Mouse (Mus musculus) gastrocnemius, postnatal 4 days (tissue): ENCODE data around the gene Gm20458. TPM values are rescaled to one million over a fixed set of nuclear protein-coding genes. Genes with fewer than 3 reads are reported as not detected.

ENCODE experiments used
- DNase-seq, 2 experiments: peaks; one replicate each; pipeline ENCODE4 v3.0.0; 2021 to 2022; ENCODE audit warnings: low spot score in 2 of 2, mixed read lengths in 2 of 2
- total RNA-seq, 2 experiments: library from RNA; stranded (reverse); gene quantifications; 2 replicates each; pipeline ENCODE4 v1.2.3; 2021

Gm20458 gene
- total RNA-seq, 2 experiments from 2014 or later = 0.96 to 1.9 TPM

DNA sequence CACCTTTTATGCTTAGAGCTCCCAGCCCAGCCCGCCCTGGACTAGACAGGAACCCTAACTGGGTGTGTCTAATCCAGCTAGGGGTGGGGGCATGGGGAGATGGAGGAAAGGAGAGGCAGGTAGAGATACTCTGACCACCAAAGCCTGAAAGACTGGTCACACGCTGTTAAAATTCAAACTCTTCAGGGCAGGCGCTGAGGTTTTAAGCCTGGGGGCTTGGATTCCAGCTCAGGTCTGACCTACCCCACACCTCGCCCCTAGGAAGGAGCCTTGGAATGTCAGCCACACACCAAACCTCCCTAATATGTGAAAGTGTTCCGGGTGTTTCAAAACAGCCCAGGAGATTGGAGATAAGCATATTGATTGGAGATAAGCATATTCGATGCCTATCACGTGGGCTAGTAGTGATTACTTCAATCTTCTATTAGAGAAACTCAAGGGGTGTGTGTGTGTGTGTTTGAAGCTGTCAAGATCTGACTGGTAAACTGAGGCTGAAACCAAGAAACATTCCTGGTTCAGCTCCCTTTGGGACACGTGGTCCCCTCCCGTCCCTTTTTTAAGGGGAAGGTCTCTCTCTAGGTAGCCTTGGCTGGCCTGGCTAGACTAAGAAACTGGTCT, 27.4 kb upstream of the Gm20458 start:
- no peak for DNase-seq

DNA sequence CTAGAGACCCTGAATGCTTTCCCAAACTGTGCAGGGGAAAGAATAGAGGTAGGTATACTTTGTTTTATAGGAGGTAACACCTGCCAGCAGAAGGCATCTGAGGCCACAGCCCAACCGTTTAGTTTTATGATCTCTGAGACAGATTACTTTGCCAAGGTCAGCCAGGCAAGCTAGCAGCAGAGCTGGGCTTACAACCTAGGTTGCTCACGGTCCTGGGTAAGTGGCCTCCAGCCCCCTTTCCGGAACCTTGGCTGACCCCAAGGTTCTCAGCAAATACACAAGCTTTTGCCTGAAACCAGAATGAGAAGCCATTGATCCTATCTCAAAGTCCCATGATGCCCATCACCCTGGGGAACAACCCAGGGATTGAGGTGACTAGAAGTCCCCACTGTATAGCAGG, 26.1 kb upstream of the Gm20458 start:
- no peak for DNase-seq

DNA sequence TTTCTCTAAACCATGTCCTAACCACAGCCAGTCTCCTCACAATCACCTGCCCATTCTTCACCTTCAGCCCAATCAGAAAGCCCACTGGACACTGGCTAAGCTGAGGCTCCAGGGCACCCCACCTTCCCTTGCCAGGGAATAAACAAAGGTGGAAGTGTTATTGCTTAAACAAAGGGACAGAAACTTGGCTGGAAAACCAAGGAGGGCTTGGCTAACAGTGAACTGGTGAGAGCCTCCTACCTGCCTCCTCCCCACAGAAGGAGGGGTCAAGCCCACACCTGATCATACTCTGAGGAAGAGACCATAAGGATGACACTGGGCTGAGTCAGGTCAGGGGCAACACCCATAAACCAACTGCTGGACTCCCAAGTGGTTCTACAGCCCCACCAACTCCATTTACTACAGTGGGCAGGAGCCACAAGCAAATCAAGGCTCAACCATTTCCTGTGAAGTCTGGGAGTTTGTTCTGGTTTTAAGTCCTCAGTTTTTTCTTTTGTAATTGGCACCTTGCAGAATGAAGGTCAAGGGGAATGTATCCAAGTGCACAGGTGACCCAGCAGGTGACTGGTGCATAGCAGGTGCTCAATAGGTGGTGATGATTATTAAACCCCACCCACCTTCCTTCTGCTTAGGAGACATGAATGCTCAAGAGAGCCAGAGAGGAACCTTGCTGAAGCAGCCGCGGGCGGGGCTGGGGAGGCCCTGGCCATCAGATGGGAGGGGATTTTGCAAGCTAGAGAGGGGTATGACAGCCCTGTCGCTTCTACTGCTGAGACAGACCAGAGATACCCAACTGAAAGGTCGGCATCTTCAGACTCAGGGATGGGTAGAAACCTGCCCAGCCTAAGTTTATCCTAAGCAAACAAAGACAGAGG, 25.3 kb upstream of the Gm20458 start:
- no peak for DNase-seq

DNA sequence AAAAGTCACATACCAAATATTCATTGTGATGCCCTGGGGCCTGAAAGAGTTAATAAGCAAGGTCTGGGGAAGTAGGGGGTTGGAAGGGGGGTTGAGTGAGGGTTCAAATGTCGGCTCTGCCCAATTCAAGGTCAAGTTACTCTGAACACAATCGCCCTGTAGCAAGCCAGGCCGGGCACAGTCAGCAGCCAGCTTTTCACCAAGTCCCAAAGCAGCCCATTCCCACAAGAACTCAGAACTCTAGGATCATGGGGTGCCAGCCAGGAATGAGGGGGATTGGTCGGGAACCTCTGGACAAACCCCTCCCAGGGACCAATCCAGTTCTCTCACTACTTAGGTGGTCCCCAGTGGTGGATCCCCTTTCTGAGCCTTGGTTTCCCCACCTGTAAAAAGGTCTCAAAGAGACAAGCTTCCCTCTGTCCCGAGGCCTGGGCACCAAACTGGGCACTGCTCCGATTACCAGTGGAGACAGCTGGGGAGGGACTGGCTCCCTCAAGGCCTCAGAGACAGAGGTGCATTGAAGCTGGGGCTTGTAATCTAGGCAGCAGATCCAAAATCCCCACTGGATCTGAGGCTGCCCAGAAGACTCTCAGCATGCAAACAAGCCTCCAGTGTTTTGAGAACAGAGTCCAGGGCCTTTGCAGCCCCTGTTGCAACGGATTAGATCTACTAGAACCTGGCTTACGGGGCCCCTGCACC, 24.4 kb upstream of the Gm20458 start:
- DNase-seq = no peak

DNA sequence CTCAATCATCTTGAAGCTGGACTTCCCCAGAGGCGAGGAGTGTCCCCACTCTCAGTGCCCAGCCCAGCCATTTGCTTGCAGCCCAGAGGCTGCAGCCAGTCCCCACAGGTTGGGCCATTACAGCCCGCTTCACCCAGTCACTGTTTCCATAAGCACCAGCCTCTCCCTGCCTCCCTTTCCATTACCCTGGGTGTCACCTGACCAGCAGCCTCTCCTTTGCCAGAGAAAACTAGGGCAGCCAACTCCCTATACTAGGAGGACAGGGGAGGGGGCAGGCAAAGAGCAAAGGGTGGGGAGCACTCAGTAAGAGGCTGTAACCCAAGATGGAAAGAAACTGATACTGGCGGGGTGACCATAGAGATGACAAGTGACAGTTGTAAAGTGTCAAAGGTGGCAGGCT, 23.8 kb upstream of the Gm20458 start:
- peak in 1 of 2 experiments; percentile 32 for DNase-seq

DNA sequence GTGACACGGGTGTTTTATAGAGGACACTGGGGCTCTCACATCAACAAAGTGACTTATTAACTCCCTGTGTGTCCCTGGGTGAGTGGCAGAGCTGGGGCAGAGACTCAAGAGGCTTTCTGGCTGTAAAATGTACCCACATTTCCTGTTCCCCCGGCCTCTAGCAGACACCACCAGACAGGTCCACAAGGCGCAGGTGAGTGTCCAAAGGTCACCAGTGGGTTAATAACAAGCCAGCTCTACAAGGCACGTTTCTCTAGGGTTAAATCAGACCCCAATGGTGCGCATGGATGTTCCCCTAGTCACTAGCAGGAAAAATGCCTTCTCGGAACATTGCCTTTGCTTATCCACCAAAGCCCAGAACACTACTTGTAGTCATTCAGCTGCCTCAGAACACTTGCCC, 23.1 kb upstream of the Gm20458 start:
- DNase-seq = no peak

DNA sequence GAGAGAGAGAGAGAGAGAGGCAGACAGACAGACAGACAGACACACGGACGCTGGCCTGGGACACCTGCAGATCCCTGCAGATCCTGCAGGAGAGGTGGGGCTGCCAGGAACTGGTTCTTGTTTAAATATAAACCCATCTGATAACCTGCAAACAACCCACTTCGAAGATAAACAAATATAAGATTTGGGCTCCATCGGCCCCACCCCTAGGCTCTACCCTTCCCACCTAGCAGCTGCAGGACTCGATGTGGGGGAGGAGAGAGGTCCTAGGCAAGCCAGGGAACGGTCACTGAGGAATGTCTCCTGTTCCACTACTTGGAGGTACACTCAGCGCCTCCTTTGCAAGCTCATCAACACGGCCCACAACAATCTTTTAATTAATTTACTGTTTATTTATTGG, 22.5 kb upstream of the Gm20458 start:
- no peak for DNase-seq

DNA sequence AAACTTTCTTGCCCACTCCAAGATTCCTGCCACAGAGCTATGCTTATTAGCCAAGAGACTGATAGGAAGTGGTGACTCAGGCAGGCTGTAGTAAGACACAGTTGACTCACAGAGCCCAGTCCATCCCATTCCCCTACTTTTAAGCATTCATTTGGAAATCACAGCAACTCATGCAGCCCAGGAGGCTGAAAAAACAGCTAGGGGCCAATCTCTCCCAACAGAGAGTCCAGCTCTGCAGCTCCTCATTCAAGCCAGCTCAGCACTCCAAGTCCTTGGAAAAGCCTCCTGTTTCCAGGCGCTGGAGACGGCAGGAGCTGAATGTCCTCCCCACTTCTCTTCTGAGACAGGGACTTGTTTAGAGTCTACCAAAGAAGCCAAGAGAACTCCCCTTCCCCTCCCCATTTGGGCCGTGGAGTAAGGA, 21.8 kb upstream of the Gm20458 start:
- no peak for DNase-seq

DNA sequence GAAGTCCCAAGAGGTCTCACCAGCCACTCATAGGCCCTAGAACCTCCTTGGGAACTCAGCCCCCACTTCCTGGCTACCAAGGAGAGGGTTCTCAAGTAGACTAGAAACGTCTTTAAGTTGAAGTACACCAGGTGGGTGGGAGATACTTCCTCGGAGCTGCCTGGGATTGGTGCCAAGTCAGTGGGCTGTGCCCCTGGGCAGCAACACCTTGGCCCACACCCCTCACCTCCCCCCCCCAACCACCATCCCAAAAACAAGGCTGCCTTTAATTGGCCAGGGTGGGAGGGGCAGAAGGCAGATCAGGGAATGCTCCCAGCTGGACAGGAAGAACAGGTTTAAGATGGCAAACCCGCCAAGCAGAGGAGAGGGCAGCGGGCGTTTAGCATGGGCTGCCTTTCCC, 20.5 kb upstream of the Gm20458 start:
- DNase-seq = no peak

DNA sequence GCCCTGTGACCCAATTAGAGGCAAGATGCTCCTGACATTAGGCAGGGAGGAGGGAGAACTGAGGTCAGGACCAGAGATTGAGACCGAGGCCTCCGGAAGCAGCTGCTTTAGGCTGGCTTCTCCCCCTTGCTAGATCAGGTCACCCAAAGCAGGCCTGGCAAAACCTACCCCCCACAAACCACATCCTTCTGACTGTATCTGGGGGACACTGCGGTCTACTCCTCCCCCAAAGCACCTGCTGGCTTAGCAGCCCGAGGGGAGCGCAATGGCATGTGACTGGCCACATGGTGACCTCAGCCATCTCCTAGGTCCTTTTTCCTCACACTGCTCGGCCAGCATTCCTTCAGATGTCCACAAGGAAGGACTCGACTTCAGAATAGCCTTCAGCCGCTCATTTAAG, 19.6 kb upstream of the Gm20458 start:
- DNase-seq = no peak

DNA sequence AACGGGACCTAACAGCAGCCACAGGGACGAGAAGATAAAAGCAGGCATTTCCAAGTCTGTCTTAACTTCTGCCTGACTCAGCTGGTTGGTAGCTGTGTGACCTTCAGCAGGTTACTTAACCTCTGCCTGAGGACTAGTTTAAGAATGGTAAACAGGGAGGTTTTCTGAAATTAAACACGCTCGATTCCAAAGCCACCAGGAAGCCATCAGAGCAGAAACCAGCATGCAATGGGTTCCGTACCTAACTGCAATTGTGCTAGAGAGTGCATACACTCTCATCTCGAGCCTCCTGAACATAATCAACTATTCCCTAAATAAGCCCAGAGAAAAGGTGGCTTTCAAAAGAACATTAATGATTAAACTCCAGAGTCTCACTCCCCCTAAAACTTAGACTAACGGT, 19.0 kb upstream of the Gm20458 start:
- no peak for DNase-seq

DNA sequence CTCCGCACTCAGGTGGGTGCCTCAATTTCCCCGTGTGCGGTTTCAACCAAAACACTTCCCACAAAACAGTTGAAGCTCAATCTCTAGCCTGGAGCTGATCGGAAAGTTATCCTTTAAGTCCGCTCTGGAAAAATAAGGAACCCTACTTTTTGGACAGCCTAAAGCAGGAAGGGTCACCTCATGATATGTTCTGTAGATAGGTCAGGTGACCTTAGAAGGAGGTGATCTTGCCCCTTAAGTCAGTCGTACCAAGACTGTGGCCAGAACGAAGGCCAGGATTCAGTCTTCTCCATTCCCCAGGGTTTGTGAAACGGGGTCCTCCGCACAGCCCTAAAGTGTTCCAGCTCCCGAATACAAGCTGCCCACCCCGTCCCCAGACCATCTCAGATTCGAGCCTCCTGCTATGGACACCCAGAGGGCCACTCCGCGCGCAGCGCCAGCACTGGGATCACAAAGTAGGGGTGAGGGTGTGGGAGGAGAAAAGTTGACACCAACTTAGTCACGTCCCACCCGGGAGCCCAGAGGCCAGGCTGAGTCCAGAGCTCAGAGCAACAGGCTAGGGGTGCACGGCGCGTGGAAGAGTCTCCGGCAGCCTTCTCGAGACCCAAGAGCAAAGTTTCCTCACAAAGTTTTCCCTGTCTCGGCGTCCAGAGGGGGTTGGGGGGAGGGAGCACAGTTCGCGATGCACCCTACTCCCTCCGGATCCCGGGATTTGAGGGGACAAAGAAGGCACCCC, 18.3 kb upstream of the Gm20458 start:
- peak in 1 of 2 experiments; percentile 59 for DNase-seq

DNA sequence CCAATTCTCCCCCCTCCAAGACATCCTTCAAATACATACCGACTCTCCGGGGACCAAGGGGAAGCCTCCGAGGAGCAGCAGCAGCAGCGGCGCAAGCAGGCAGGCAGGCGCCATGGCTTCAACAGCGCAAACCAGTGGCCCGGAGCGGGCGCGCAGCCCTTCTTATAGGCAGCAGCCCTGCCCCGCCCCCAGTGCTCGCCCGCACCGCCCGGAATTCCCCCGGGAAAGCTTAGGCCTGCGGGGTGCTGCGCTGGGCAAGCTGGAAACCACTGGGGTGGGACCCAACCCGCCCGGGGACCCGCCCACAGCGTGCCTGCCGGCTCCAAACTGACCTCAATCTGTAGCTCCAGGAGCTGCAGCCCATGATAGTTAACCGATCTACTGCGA, 17.7 kb upstream of the Gm20458 start:
- peak; percentile 72 to 86 for DNase-seq

DNA sequence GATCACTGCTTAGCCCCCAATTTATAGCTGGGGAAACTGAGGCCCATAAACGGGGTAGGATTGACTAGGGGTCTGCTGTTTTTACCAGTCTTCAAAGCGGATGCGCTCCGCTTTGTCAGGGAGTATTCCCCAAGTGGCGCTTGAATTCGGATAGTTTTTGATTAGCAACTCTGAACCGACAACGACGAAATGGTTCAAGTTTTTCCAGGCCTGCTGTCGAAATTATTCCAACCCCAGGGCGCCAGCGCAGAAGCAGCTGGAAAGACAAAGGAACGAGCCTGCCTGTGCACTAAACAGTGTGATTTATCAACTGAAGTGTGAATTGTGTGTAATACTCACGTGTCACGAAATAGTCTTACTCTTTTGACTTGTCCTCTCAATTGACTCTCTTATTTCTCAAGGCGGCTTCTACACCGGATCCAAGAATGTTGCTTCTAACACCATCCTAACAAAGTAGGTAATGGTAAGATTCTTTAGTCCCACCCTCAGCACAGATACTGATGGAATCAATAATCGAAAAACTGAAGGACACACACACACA, 17.2 kb upstream of the Gm20458 start, which contains the start of gene Sdc4:
Sdc4 (minus strand) TSS at position 428 of the 541 bp plus-strand sequence.
- DNase-seq = no peak

DNA sequence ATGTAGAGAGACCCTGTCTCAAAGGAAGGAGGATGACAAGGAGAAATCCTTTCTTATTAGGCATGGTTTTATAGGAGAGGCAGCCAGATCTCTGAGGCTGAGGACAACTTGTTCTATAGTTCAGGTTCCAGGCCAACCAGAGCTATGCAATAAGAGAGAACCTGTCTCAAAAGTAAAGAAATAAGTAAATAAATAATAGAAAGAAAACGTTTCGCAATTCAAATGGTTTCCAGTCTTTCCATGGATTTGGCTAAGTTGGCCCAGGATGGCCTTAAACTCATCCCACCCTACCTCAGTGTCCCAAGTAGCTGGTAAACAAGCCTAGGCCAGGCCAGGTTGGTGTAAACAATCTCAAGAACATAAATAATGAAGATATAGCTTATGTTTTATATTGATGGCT, 16.1 kb upstream of the Gm20458 start:
- no peak for DNase-seq

DNA sequence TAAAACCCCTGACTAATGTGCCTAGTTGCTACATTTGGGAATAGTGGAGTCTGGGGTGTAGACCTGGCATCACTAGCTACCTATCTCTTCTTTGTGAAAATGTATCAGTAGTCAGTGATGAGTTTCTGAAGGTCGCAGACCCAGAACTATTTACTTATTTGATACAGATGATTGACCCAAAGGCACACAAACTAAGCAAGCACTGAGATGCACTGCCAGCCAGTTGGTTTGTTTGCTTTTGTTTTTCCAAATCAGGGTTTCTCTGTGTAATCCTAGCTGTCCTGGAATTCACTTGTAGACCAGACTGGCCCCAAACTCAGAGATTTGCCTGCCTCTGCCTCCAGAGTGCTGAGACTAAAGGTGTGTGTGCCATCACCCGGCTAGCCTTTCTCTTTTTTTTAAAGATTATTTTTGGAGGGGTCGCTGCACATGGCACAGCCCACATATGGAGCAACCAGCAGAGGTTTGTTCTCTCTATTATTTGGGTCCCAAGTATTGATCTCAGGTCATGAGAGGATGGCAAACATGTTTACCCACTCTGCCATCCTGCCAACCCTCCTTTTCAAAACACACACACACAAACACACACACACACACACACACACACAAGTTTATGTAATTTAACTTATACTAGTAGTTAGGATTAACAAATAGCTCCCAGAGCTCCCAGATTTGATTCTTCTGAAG, 15.2 kb upstream of the Gm20458 start:
- no peak for DNase-seq

DNA sequence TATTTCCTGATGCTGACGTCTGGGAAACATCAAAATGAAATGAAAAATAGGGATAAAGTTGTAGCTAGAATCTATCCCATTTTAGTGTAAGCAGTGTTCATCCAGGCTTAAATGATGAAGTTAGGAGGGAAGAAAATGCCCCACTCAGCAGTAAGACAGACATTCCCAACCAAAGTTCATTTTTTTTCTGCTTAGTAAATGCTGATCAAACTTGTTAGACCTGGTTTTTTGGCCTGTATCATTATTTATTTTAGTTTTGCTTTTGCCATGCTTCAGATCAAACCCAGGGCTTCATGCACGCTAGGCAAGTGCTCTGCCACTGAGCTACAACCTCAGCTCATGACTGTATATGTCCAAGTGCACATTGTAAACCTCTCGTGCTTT, 14.7 kb upstream of the Gm20458 start:
- DNase-seq = no peak

DNA sequence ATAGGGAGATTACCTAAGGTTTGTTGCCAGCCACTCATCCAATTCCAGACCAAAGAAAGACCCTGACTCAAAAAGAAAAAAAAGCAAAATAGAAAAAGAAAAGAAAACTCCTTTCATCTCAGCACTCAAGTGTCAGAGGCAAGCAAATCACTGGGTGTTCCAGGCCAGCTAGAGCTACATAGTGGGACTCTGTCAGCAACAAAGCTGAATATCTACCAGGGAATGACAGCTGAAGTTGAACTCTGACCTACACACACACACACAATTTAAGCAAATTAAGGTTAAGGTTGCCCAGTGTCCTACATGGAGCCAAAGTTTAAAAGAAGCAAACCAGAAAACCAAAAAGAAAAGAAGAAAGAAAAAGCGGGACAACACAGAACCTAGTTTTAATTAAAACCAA, 12.6 kb upstream of the Gm20458 start:
- DNase-seq = no peak

DNA sequence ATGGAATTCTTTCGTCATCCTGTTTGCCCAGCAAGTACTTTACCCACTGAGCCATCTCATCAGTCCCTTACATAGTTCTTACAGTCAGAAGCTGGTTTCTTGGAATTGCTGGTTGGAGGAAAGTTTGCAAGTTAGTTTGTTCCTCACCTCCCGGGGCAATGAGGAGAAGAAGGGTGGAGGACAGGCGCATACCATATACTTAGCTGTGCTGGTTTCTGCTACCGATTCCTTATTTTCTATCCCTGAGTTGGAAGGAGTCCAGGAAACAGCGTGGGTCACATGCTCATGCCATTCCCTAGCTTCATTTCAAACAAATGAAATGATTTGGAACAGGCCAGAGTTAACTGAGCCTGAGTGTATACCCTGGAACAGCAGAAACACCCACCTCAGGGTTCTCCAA, 11.8 kb upstream of the Gm20458 start:
- DNase-seq = no peak

DNA sequence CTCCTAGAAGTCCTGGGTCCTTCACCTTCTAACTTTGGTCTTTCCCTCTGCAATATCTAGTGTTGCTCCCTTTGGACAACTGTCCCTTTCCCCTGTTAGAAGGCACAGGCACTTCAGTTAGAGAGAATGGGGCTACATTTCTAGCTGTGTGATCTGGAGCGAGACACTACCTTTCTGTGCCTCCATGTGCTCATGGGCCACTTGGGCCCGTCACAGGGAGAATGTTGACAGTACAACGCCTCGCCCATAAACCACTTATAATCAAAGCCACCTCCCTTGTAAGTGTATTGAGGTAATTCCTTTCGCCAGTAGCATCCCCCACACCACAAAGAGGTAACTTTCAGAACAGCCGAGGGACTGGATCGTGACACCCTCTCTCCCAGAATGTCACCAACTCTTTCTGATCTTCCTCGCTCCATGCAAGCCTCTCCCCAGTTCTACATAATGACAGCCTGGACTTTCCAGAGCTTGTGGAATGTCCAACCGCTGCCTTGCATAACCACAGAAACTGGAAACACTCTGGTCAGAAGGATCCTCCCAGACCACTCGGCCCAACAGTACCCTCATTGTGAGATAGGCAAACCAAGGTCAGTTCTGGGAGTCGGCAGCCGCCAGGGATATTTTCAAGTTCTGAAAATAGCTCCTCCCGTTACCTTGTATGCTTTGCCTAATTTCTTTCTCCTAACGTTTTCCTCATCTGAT, 11.3 kb upstream of the Gm20458 start:
- DNase-seq = no peak
